Mouse (Mus musculus) kidney, adult 2 months (tissue): ENCODE data around the gene Insm2. TPM values are rescaled to one million over a fixed set of nuclear protein-coding genes. Genes with fewer than 3 reads are reported as not detected.
"Not testable (repeated sequence)": the region's sequence is repeated elsewhere in the genome, so short reads cannot be mapped to it uniquely, and the experiment has no call there.

Experiments
- DNase-seq: peaks from one replicate; pipeline ENCODE4 v3.0.0; 2021
- H3K27ac ChIP-seq: fragments of 200-500 bp; 2 replicates; pipeline ENCODE4 v1.5.1; 2012; ENCODE audit warnings: low read depth, low read length, control low read depth, inconsistent platforms; ENCODE audit not compliant: insufficient read depth
- H3K27me3 ChIP-seq: fragments of 200-500 bp; replicated peaks from 2 replicates; pipeline ENCODE4 v1.6.1; 2012; ENCODE audit warnings: mild to moderate bottlenecking, moderate library complexity, low read length, inconsistent platforms; ENCODE audit not compliant: control insufficient read depth, insufficient read depth
- H3K36me3 ChIP-seq: fragments of 200-500 bp; 2 replicates; pipeline ENCODE4 v1.6.1; 2012; ENCODE audit warnings: mild to moderate bottlenecking, moderate library complexity, low read length, inconsistent platforms; ENCODE audit not compliant: control insufficient read depth, insufficient read depth
- H3K4me1 ChIP-seq: fragments of 200-500 bp; 2 replicates; pipeline ENCODE4 v1.6.1; 2011; ENCODE audit warnings: low read length; ENCODE audit not compliant: control insufficient read depth, insufficient read depth
- H3K4me3 ChIP-seq: fragments of 200-500 bp; 2 replicates; pipeline ENCODE4 v1.5.1; 2011; ENCODE audit warnings: mild to moderate bottlenecking, low read depth, low read length, control low read depth; ENCODE audit not compliant: insufficient read depth
- CTCF ChIP-seq: fragments of 200-500 bp; conservative IDR thresholded peaks from 2 replicates; pipeline ENCODE4 v1.5.1; 2011; ENCODE audit warnings: low read depth, mild to moderate bottlenecking, control low read depth, low read length, moderate library complexity, mixed read lengths; ENCODE audit not compliant: insufficient read depth, insufficient read length
- POLR2A ChIP-seq: fragments of 200-500 bp; IDR thresholded peaks from one replicate; pipeline ENCODE4 v1.6.1; 2011; ENCODE audit warnings: low read depth, low read length, control low read depth
- WGBS: fragments of 180-500 bp; shearing (Covaris S2); methylation state at CpG from one replicate; pipeline ENCODE4 v1.1.7; 2018; 5-methylcytosine and 5-hydroxymethylcytosine counted together
- polyA plus RNA-seq: library from polyadenylated mRNA; depleted of rRNA; stranded (reverse); fragments of >200 nt; gene quantifications from 2 replicates; pipeline ENCODE4 v1.2.3, GENCODE M21; 2012; rRNA removed

Insm2 gene
- 0.09 TPM in 1 of 2 replicates, not detected in the other for polyA plus RNA-seq

GRCm38 (mm10) chr12:55598887-55599561 is at the start of gene Insm2:
TSS of gene Insm2 (plus strand) at chr12:55599427.
- Histone ChIP-seq H3K4me1 (no peaks in the 10 kb centered on the region), H3K4me3 (no peak within 1 kb of the TSS), H3K27me3 (peaks cover 2% of the 10 kb centered on the region; the same call in 1 of the 2 replicates), H3K27ac (no peak within 1 kb of the TSS), H3K36me3 (no peaks in the 10 kb centered on the region)
- DNase-seq = no peak
- WGBS = 1% methylated on average over 76 of the region's 77 CpGs
- TF ChIP-seq CTCF (no peak), POLR2A (no peak)

- not testable (repeated sequence) for H3K27me3 ChIP-seq, DNase-seq, H3K4me3 ChIP-seq, H3K4me1 ChIP-seq, H3K27ac ChIP-seq, H3K36me3 ChIP-seq
- WGBS = 81% methylated on average over 6 of the region's 6 CpGs
These were observed 44.3 kb upstream of the Insm2 start for GRCm38 (mm10) chr12:55554901-55555300.

GRCm38 (mm10) chr12:55557866-55558265 is 41.4 kb upstream of the Insm2 start:
- H3K36me3 ChIP-seq = no peaks in the 10 kb centered on the region
- no peaks in the 10 kb centered on the region for H3K4me1 ChIP-seq
- H3K4me3 ChIP-seq = no peak overlapping the region
- TF ChIP-seq CTCF (no peak), POLR2A (no peak)
- 61% methylated on average over 6 of the region's 6 CpGs for WGBS
- H3K27ac ChIP-seq = no peak overlapping the region
- DNase-seq = no peak
- H3K27me3 ChIP-seq = no peaks in the 10 kb centered on the region

- Histone ChIP-seq H3K36me3 (no peaks in the 10 kb centered on the region), H3K27ac (no peak overlapping the region), H3K4me1 (no peaks in the 10 kb centered on the region), H3K27me3 (no peaks in the 10 kb centered on the region), H3K4me3 (no peak overlapping the region)
- DNase-seq = no peak
- no peak for TF ChIP-seq POLR2A
- no peak for TF ChIP-seq CTCF
- 87% methylated on average over 12 of the region's 12 CpGs for WGBS
These were observed 39.9 kb upstream of the Insm2 start for GRCm38 (mm10) chr12:55559184-55559855.

DNA sequence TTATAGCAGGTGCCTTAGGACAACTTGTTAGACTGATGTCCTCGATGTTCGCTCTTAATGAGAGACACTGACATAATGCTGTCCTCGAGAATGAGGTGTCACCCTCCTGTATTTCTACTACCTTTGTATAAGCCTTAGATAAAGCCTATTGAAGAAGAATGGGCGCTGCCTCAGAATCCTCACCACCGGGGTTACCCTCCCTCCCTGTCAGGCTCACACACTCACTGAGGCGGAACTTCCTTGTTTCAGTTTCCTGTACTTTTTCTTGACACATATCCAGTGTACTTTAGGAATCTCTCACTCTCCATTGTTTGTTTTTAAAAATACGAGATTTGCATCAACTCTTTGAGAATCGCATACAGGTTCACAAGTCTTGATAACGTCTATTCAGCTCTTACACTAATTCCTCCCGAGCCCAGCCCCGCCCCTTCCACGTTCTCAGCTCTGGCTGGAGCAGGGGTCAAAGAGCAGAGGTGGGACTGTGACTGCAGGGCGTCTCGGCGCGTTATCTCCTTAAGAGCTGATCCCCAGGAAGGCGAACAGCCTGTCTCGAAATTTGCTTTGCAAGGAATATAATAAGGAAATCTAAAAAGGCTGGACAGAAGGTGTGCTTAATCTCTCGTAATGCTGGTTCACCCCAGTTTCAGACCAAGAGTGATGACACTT is 39.1 kb upstream of the Insm2 start:
- Histone ChIP-seq H3K27ac (no peak overlapping the region), H3K4me3 (peak overlapping the region; percentile 34), H3K36me3 (no peaks in the 10 kb centered on the region), H3K27me3 (no peaks in the 10 kb centered on the region), H3K4me1 (no peaks in the 10 kb centered on the region)
- WGBS = 14% methylated on average over 19 of the region's 19 CpGs
- peak; percentile 51 for DNase-seq
- TF ChIP-seq POLR2A = no peak
- TF ChIP-seq CTCF = no peak

GRCm38 (mm10) chr12:55563742-55564141 is 35.5 kb upstream of the Insm2 start:
- TF ChIP-seq CTCF (no peak), POLR2A (no peak)
- no peaks in the 10 kb centered on the region for H3K36me3 ChIP-seq
- no peaks in the 10 kb centered on the region for H3K27me3 ChIP-seq
- 97% methylated on average over 3 of the region's 3 CpGs for WGBS
- H3K4me1 ChIP-seq = no peaks in the 10 kb centered on the region
- H3K4me3 ChIP-seq = no peak overlapping the region
- H3K27ac ChIP-seq = no peak overlapping the region
- no peak for DNase-seq

DNA sequence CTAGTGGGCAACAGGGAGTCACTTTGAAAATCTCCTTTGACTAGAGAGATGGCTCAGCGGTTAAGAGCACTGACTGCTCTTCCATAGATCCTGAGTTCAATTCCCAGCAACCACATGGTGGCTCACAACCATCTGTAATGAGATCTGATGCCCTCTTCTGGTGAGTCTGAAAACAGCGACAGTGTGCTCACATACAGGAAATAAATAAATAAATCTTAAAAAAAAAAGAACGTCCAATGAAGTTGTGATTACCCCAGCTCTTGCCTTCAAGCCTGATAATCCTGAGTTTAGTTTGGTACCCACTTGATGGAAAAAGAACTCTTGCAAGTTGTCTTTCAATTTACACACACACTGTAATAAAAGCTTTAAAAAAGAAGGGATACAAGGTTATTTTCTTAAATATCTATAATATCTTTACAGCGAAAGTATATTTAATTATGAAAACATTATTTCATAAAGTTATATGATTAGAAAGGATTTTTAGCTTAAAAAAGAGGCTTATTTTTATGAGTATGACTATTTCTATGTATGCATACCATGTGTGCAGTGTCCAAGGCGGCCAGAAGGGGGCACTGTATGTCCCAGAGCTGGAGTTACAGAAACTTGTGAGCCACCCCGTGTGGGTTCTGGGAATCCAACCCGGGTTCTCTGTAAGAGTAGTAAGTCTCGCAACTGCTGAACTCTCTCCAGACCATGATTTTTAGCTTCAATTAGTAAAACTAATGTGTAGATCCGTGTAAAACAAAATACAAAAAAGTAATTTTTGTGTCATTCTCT is 34.9 kb upstream of the Insm2 start:
- TF ChIP-seq CTCF (no peak), POLR2A (no peak)
- no peak for DNase-seq
- no peaks in the 10 kb centered on the region for H3K27me3 ChIP-seq
- H3K36me3 ChIP-seq = no peaks in the 10 kb centered on the region
- H3K27ac ChIP-seq = no peak overlapping the region
- H3K4me3 ChIP-seq = no peak overlapping the region
- WGBS = 86% methylated on average over 9 of the region's 9 CpGs
- H3K4me1 ChIP-seq = no peaks in the 10 kb centered on the region
